Mouse (Mus musculus): ENCODE data around the gene Ly6g6d. TPM values are rescaled to one million over a fixed set of nuclear protein-coding genes. Genes with fewer than 3 reads are reported as not detected.

Gene Ly6g6d
- polyA plus RNA-seq, 1 experiment from 2014 or later: 0.76 TPM

DNA sequence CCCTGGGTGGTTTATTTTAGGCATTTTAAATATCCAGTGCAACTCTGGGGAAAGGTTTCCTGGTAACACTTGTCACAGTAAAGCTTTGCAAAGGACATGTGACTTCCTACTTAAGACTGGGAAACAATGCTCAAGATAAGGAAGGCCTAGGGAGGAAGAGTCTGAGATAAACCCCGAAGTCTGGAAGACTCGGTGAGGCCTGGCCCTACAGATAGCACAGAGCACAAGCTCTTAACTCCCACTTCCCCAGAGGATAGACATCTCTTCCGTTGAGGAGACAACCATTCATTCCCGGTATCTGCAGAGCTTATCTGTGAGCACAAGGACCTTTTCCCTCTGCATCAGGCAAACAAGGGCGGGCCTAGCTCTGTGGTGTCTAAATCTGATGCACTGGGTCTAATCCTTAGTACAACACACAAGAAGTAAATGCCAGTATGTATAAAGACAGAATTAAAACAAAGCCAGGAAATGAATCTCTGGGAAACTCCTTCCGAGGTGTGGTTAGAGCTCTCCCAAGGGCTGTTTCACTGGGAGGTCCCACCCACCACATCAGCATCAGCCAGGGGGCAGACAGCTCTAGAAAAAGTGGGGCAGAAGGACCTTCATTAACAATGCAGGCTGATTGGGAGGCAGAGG, 55.9 kb downstream of the Ly6g6d start:
- Histone ChIP-seq H3K4me2 (ENCODE audit: low read length) (0 out of 2 replicates have a peak overlapping the region, but pooled peaks have one; percentile 5), H3K4me1 (ENCODE audit: control insufficient read depth, insufficient read depth, low read length) (peaks cover 7% of the 10 kb centered on the region), H3K9me3 (replicated peaks; ENCODE audit: control insufficient read depth, low read length) (no peaks in the 10 kb centered on the region), H3K36me3 (ENCODE audit: control insufficient read depth, insufficient read depth, low read length) (peaks cover 5% of the 10 kb centered on the region; the same call in 1 of the 2 replicates), H3K9ac (ENCODE audit: low read length) (no peak overlapping the region; the same call in 1 of the 2 replicates), H3K27ac (ENCODE audit: low read depth, low read length) (no peak overlapping the region), H3K4me3 (ENCODE audit: low read depth, low read length) (no peak overlapping the region), H3K27me3 (replicated peaks; ENCODE audit: control insufficient read depth, insufficient read depth, low read length) (no peaks in the 10 kb centered on the region)
- DNase-seq (ENCODE audit: low spot score) (no peak), ATAC-seq (no peak)
- WGBS: 60% methylated on average over 6 of the region's 6 CpGs

Other genes starting within 250 kb of the Ly6g6d start
- gene Stk19, start 241.1 kb downstream of the Ly6g6d start, polyA plus RNA-seq (2014; fragmentation: Nextera tagmentation; extraction: Ambion mirVana): 31.7 and 33.8 TPM in 2 replicates
- gene Dxo, start 241.0 kb downstream of the Ly6g6d start, polyA plus RNA-seq (2014; fragmentation: Nextera tagmentation; extraction: Ambion mirVana): 54.9 and 66.4 TPM in 2 replicates
- 36.6 and 46.9 TPM in 2 replicates for gene Skiv2l, start 227.9 kb downstream of the Ly6g6d start, polyA plus RNA-seq (2014; fragmentation: Nextera tagmentation; extraction: Ambion mirVana)
- 82.9 and 92.3 TPM in 2 replicates for gene Nelfe, start 227.7 kb downstream of the Ly6g6d start, polyA plus RNA-seq (2014; fragmentation: Nextera tagmentation; extraction: Ambion mirVana)
- gene Cfb, start 215.5 kb downstream of the Ly6g6d start, polyA plus RNA-seq (2014; fragmentation: Nextera tagmentation; extraction: Ambion mirVana): 0.93 and 0.94 TPM in 2 replicates
- 3.5 and 3.8 TPM in 2 replicates for gene Zbtb12, start 198.6 kb downstream of the Ly6g6d start, polyA plus RNA-seq (2014; fragmentation: Nextera tagmentation; extraction: Ambion mirVana)
- gene Gm20547, start 196.0 kb downstream of the Ly6g6d start, polyA plus RNA-seq (2014; fragmentation: Nextera tagmentation; extraction: Ambion mirVana): 0.28 TPM in 1 of 2 replicates, not detected in the other
- 1.3 and 1.4 TPM in 2 replicates for gene C2, start 179.8 kb downstream of the Ly6g6d start, polyA plus RNA-seq (2014; fragmentation: Nextera tagmentation; extraction: Ambion mirVana)
- 62.5 and 76.9 TPM in 2 replicates for gene Ehmt2, start 179.6 kb downstream of the Ly6g6d start, polyA plus RNA-seq (2014; fragmentation: Nextera tagmentation; extraction: Ambion mirVana)
- not detected in 2 replicates for gene Slc44a4, start 163.6 kb downstream of the Ly6g6d start, polyA plus RNA-seq (2014; fragmentation: Nextera tagmentation; extraction: Ambion mirVana)
- 16.2 and 20.0 TPM in 2 replicates for gene Neu1, start 146.8 kb downstream of the Ly6g6d start, polyA plus RNA-seq (2014; fragmentation: Nextera tagmentation; extraction: Ambion mirVana)
- gene Hspa1b, start 118.8 kb downstream of the Ly6g6d start, polyA plus RNA-seq (2014; fragmentation: Nextera tagmentation; extraction: Ambion mirVana): 0.15 TPM in 1 of 2 replicates, not detected in the other
- gene Gm20481, start 108.2 kb downstream of the Ly6g6d start, polyA plus RNA-seq (2014; fragmentation: Nextera tagmentation; extraction: Ambion mirVana): not detected in 2 replicates
- gene Hspa1a, start 105.9 kb downstream of the Ly6g6d start, polyA plus RNA-seq (2014; fragmentation: Nextera tagmentation; extraction: Ambion mirVana): 1.4 and 3.7 TPM in 2 replicates
- gene Hspa1l, start 105.4 kb downstream of the Ly6g6d start, polyA plus RNA-seq (2014; fragmentation: Nextera tagmentation; extraction: Ambion mirVana): 1.3 and 1.4 TPM in 2 replicates
- gene Lsm2, start 96.2 kb downstream of the Ly6g6d start, polyA plus RNA-seq (2014; fragmentation: Nextera tagmentation; extraction: Ambion mirVana): 131 and 148 TPM in 2 replicates
- gene Vars, start 77.1 kb downstream of the Ly6g6d start, polyA plus RNA-seq (2014; fragmentation: Nextera tagmentation; extraction: Ambion mirVana): 42.4 and 53.9 TPM in 2 replicates
- 0.05 and 0.11 TPM in 2 replicates for gene Vwa7, start 61.5 kb downstream of the Ly6g6d start, polyA plus RNA-seq (2014; fragmentation: Nextera tagmentation; extraction: Ambion mirVana)
- gene Sapcd1, start 50.0 kb downstream of the Ly6g6d start, polyA plus RNA-seq (2014; fragmentation: Nextera tagmentation; extraction: Ambion mirVana): 2.9 and 6.2 TPM in 2 replicates
- 2.3 and 2.6 TPM in 2 replicates for gene Msh5, start 31.3 kb downstream of the Ly6g6d start, polyA plus RNA-seq (2014; fragmentation: Nextera tagmentation; extraction: Ambion mirVana)
- gene Clic1, start 28.1 kb downstream of the Ly6g6d start, polyA plus RNA-seq (2014; fragmentation: Nextera tagmentation; extraction: Ambion mirVana): 28.3 and 37.3 TPM in 2 replicates
- gene Ddah2, start 19.0 kb downstream of the Ly6g6d start, polyA plus RNA-seq (2014; fragmentation: Nextera tagmentation; extraction: Ambion mirVana): 617 and 661 TPM in 2 replicates
- not detected in 2 replicates for gene Ly6g6c, start 12.7 kb downstream of the Ly6g6d start, polyA plus RNA-seq (2014; fragmentation: Nextera tagmentation; extraction: Ambion mirVana)
- gene Mpig6b, start 11.9 kb downstream of the Ly6g6d start, polyA plus RNA-seq (2014; fragmentation: Nextera tagmentation; extraction: Ambion mirVana): 0.28 and 0.42 TPM in 2 replicates
- 10.1 and 10.7 TPM in 2 replicates for gene Ly6g6e, start 1.2 kb downstream of the Ly6g6d start, polyA plus RNA-seq (2014; fragmentation: Nextera tagmentation; extraction: Ambion mirVana)
- gene Ly6g6f, start 7.5 kb upstream of the Ly6g6d start, polyA plus RNA-seq (2014; fragmentation: Nextera tagmentation; extraction: Ambion mirVana): 0.15 TPM in 1 of 2 replicates, not detected in the other
- gene Abhd16a, start 11.2 kb upstream of the Ly6g6d start, polyA plus RNA-seq (2014; fragmentation: Nextera tagmentation; extraction: Ambion mirVana): 69.9 and 75.7 TPM in 2 replicates
- not detected in 2 replicates for gene Ly6g5c, start 30.2 kb upstream of the Ly6g6d start, polyA plus RNA-seq (2014; fragmentation: Nextera tagmentation; extraction: Ambion mirVana)
- gene Ly6g5b, start 37.4 kb upstream of the Ly6g6d start, polyA plus RNA-seq (2014; fragmentation: Nextera tagmentation; extraction: Ambion mirVana): 0.89 and 1.1 TPM in 2 replicates
- 31.3 and 34.2 TPM in 2 replicates for gene Gpank1, start 43.4 kb upstream of the Ly6g6d start, polyA plus RNA-seq (2014; fragmentation: Nextera tagmentation; extraction: Ambion mirVana)
- gene Csnk2b, start 44.0 kb upstream of the Ly6g6d start, polyA plus RNA-seq (2014; fragmentation: Nextera tagmentation; extraction: Ambion mirVana): 313 and 353 TPM in 2 replicates
- 5.2 and 5.5 TPM in 2 replicates for gene D17H6S53E, start 48.3 kb upstream of the Ly6g6d start, polyA plus RNA-seq (2014; fragmentation: Nextera tagmentation; extraction: Ambion mirVana)
- gene Apom, start 54.0 kb upstream of the Ly6g6d start, polyA plus RNA-seq (2014; fragmentation: Nextera tagmentation; extraction: Ambion mirVana): 0.22 and 0.29 TPM in 2 replicates
- 128 and 144 TPM in 2 replicates for gene Bag6, start 57.1 kb upstream of the Ly6g6d start, polyA plus RNA-seq (2014; fragmentation: Nextera tagmentation; extraction: Ambion mirVana)
- 117 and 141 TPM in 2 replicates for gene Prrc2a, start 86.8 kb upstream of the Ly6g6d start, polyA plus RNA-seq (2014; fragmentation: Nextera tagmentation; extraction: Ambion mirVana)
- gene Aif1, start 98.0 kb upstream of the Ly6g6d start, polyA plus RNA-seq (2014; fragmentation: Nextera tagmentation; extraction: Ambion mirVana): 6.9 and 7.3 TPM in 2 replicates
- gene Lst1, start 110.4 kb upstream of the Ly6g6d start, polyA plus RNA-seq (2014; fragmentation: Nextera tagmentation; extraction: Ambion mirVana): 6.1 and 8.0 TPM in 2 replicates
- 0.39 TPM in 1 of 2 replicates, not detected in the other for gene Ltb, start 116.4 kb upstream of the Ly6g6d start, polyA plus RNA-seq (2014; fragmentation: Nextera tagmentation; extraction: Ambion mirVana)
- gene Tnf, start 123.9 kb upstream of the Ly6g6d start, polyA plus RNA-seq (2014; fragmentation: Nextera tagmentation; extraction: Ambion mirVana): not detected in 2 replicates
- 0.13 and 0.21 TPM in 2 replicates for gene Lta, start 127.3 kb upstream of the Ly6g6d start, polyA plus RNA-seq (2014; fragmentation: Nextera tagmentation; extraction: Ambion mirVana)
- gene Gm16181, start 142.8 kb upstream of the Ly6g6d start, polyA plus RNA-seq (2014; fragmentation: Nextera tagmentation; extraction: Ambion mirVana): not detected in 2 replicates
- gene Atp6v1g2, start 155.6 kb upstream of the Ly6g6d start, polyA plus RNA-seq (2014; fragmentation: Nextera tagmentation; extraction: Ambion mirVana): 44.0 and 61.1 TPM in 2 replicates
- 5.1 and 5.2 TPM in 2 replicates for gene Nfkbil1, start 157.7 kb upstream of the Ly6g6d start, polyA plus RNA-seq (2014; fragmentation: Nextera tagmentation; extraction: Ambion mirVana)
- 478 and 489 TPM in 2 replicates for gene Ddx39b, start 163.7 kb upstream of the Ly6g6d start, polyA plus RNA-seq (2014; fragmentation: Nextera tagmentation; extraction: Ambion mirVana)
- gene H2-D1, start 184.7 kb upstream of the Ly6g6d start, polyA plus RNA-seq (2014; fragmentation: Nextera tagmentation; extraction: Ambion mirVana): 37.5 and 44.2 TPM in 2 replicates
- gene H2-Q1, start 242.3 kb upstream of the Ly6g6d start, polyA plus RNA-seq (2014; fragmentation: Nextera tagmentation; extraction: Ambion mirVana): 0.46 TPM in 1 of 2 replicates, not detected in the other

All from forebrain, embryonic 14.5 days (tissue).